Mouse (Mus musculus) Patski (cell line): ENCODE measurements around the gene Ap4m1. TPM values are rescaled to one million over a fixed set of nuclear protein-coding genes. Genes with fewer than 3 reads are reported as not detected.

Experiments
- ATAC-seq: fragments of 100-300 bp; one replicate; pipeline ENCODE4 v1.8.0; 2021
- CTCF ChIA-PET: fragments of 350-600 bp; sonication (Branson Sonifier 250); formaldehyde crosslinking; loops from one replicate; lab custom pipeline; 2022; ENCODE audit warnings: inconsistent platforms; lab: Charles Lee
- POLR2A ChIA-PET: fragments of 350-600 bp; sonication (Branson Sonifier 250); formaldehyde crosslinking; loops from one replicate; lab custom pipeline; 2022; ENCODE audit warnings: antibody characterized with exemption, inconsistent platforms; lab: Charles Lee
- DNase-seq: peaks from one replicate; pipeline ENCODE4 v3.0.0-alpha.2; 2011; ENCODE audit warnings: low read depth, low spot score
- H3K27me3 ChIP-seq: fragments of 371-371 bp; one replicate; pipeline ENCODE4 v1.5.1; 2021
- CTCF ChIP-seq: fragments of 100-300 bp; IDR thresholded peaks from one replicate; pipeline ENCODE4 v1.5.1; 2021
- in situ Hi-C: fragments of 300-500 bp; cut with MboI; formaldehyde crosslinking; loops from 3 replicates; pipeline ENCODE4 v1.11.1; 2018; ENCODE audit warnings: low pct_unique_long_range_greater_than_20kb, mixed read lengths
- polyA plus RNA-seq: library from polyadenylated mRNA; unstranded; gene quantifications from one replicate; pipeline ENCODE4 v1.2.3, GENCODE M21; 2021

Ap4m1 gene
- polyA plus RNA-seq, 1 experiment from 2014 or later: 39.7 TPM

DNA sequence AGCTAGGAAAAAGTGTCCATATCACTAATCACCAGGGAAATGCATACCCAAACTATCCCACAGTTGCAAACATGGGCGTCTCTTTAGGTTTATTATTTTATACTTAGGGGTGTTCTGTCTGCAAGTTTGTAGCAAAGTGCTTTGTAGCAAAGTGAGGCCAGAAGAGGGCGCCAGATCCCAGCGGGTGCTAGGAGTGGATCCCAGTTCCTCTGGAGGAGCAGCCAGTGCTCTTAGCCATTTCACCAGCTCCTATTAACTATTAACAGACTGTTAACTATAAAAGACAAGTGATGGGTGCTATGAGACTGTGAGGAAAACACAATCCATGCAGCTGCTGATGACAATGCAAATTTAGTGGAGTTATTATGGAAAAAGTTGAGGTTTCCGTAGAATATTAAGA lies 50.3 kb downstream of the Ap4m1 start:
- POLR2A ChIA-PET: interaction anchor here (0.6 to 0.9 kb wide), 3 partner anchors 8 to 483 kb away, joined by 3 to 4 read pairs (median 3); no protein-coding TSS in a partner anchor
- H3K27me3 ChIP-seq: peaks cover 2% of the 10 kb centered on the region
- peak; percentile 99 for TF ChIP-seq CTCF
- DNase-seq (no peak), ATAC-seq (peak; percentile 90)
- in situ Hi-C loops: loop anchor here (10.0 kb wide), 1 partner anchor 303 kb away; no protein-coding TSS in a partner anchor
- CTCF ChIA-PET: interaction anchor here (0.6 to 3.2 kb wide), 19 partner anchors 9 to 437 kb away, joined by 3 to 28 read pairs (median 6); partner anchors contain the start of gene Lamtor4

DNA sequence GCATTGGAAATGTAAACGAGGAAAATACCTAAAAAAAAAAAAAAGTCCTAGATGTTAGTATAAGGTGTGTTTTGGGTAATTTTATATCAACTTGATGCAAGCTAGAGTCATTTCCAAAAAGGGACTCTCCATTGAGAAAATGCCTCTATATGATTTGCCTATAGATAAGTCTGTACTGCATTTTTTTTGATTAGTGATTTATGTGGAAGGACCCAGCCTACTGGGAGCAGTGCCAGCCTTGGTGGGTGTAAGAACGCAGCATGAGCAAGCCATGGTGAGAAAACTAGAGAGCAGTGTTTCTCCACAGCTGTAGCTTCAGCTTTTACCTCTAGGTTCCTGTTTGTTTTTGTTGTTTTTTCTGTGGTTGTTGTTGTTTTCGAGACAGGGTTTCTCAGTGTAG lies 51.5 kb downstream of the Ap4m1 start:
- no peak for TF ChIP-seq CTCF
- ChIA-PET CTCF (interaction anchor here (1.4 to 2.7 kb wide), 6 partner anchors 15 to 433 kb away, joined by 4 to 20 read pairs (median 8); no protein-coding TSS in a partner anchor), POLR2A (no interaction called here)
- in situ Hi-C loops: loop anchor here (10.0 kb wide), 1 partner anchor 302 kb away; no protein-coding TSS in a partner anchor
- peaks cover 2% of the 10 kb centered on the region for H3K27me3 ChIP-seq
- ATAC-seq (no peak), DNase-seq (no peak)

- DNase-seq (no peak), ATAC-seq (no peak)
- ChIA-PET CTCF (interaction anchor here (0.8 to 1.6 kb wide), 3 partner anchors 9 to 26 kb away, joined by 3 to 7 read pairs (median 3); no protein-coding TSS in a partner anchor), POLR2A (interaction anchor here (1.1 kb wide), 1 partner anchor 29 kb away, joined by 3 read pairs; the partner anchor contains the start of gene Lamtor4)
- no peak for TF ChIP-seq CTCF
- in situ Hi-C loops: loop anchor here (10.0 kb wide), 1 partner anchor 299 kb away; no protein-coding TSS in a partner anchor
- H3K27me3 ChIP-seq: no peaks in the 10 kb centered on the region
Observed at GRCm38 (mm10) chr5:138225700-138226099, 53.9 kb downstream of the Ap4m1 start, which contains the start of gene Nxpe5. Gene Nxpe5, plus strand, starts transcription at chr5:138225898.

- in situ Hi-C loops: loop anchor here (10.0 kb wide), 1 partner anchor 298 kb away; no protein-coding TSS in a partner anchor
- H3K27me3 ChIP-seq: no peaks in the 10 kb centered on the region
- ChIA-PET CTCF (interaction anchor here (0.7 to 1.6 kb wide), 4 partner anchors 8 to 27 kb away, joined by 3 to 7 read pairs (median 4); no protein-coding TSS in a partner anchor), POLR2A (interaction anchor here (1.1 kb wide), 1 partner anchor 28 kb away, joined by 3 read pairs; the partner anchor contains the start of gene Lamtor4)
- ATAC-seq (no peak), DNase-seq (no peak)
- no peak for TF ChIP-seq CTCF
Observed at GRCm38 (mm10) chr5:138226491-138226890, 54.7 kb downstream of the Ap4m1 start.

- no peak for TF ChIP-seq CTCF
- POLR2A ChIA-PET: no interaction called here
- DNase-seq: no peak
- in situ Hi-C loops: loop anchor here (10.0 kb wide), 1 partner anchor 297 kb away; no protein-coding TSS in a partner anchor
- no peak for ATAC-seq
- CTCF ChIA-PET: interaction anchor here (1.0 to 1.2 kb wide), 2 partner anchors 11 kb away, joined by 3 to 5 read pairs; no protein-coding TSS in a partner anchor
- H3K27me3 ChIP-seq: no peaks in the 10 kb centered on the region
Observed at GRCm38 (mm10) chr5:138227367-138227766, 55.6 kb downstream of the Ap4m1 start.

DNA sequence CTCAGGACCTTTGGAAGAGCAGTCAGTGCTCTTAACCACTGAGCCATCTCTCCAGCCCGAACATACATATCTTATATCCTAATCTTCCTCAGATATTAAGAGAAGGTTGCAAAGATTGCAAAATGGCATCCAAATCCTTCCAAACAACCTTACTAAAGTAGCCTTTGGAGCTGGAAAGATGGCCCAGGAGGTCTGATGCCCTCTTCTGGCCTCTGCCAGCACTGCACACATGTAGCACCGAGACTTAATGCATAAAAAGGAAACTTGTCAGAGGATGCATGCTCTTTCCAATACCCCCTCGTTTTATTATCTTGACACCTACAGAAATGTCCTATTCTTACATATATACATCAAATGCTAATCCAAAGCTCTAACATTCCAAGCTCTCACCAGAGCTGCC lies 56.2 kb downstream of the Ap4m1 start:
- in situ Hi-C loops: loop anchor here (10.0 kb wide), 1 partner anchor 297 kb away; no protein-coding TSS in a partner anchor
- DNase-seq (no peak), ATAC-seq (no peak)

DNA sequence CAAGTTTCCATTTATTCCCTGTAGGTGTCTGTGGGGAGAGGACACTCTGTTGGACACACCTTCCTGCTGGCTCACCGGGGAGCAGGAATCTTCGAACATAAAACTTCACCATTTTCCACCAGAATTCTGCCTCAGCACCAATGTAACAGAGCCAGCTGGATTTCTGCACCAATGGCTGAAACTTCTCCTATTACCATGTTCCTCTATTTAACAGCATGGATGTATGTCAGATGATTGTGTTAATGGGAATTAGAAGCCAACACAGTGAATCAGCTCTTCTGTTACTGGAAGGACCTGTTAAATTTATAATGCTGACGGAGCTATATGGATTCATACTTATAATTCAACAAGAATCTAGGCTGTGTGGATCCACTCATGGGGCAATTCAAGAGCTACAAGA lies 57.7 kb downstream of the Ap4m1 start:
- no peaks in the 10 kb centered on the region for H3K27me3 ChIP-seq
- in situ Hi-C loops: loop anchor here (10.0 kb wide), 1 partner anchor 295 kb away; no protein-coding TSS in a partner anchor
- DNase-seq: no peak
- TF ChIP-seq CTCF: no peak
- no peak for ATAC-seq
- ChIA-PET POLR2A (interaction anchor here (0.8 to 1.1 kb wide), 2 partner anchors 8 to 25 kb away, joined by 3 to 4 read pairs; no protein-coding TSS in a partner anchor), CTCF (interaction anchor here (0.7 to 2.8 kb wide), 5 partner anchors 9 to 40 kb away, joined by 3 to 7 read pairs (median 4); no protein-coding TSS in a partner anchor)

More for the DNA sequence above, 56.2 kb downstream of the Ap4m1 start:
- ChIA-PET POLR2A (no interaction called here), CTCF (interaction anchor here (0.8 to 1.2 kb wide), 4 partner anchors 9 to 19 kb away, joined by 3 to 5 read pairs (median 4); no protein-coding TSS in a partner anchor)
- peak; percentile 91 for TF ChIP-seq CTCF
- H3K27me3 ChIP-seq: no peaks in the 10 kb centered on the region

Other genes with a start within 250 kb of the Ap4m1 start
- not detected for gene Gjc3, start 208.9 kb upstream of the Ap4m1 start, polyA plus RNA-seq
- gene Azgp1, start 190.5 kb upstream of the Ap4m1 start, polyA plus RNA-seq: not detected
- not detected for gene Smok3a, start 150.7 kb upstream of the Ap4m1 start, polyA plus RNA-seq
- gene Smok3b, start 150.6 kb upstream of the Ap4m1 start, polyA plus RNA-seq: not detected
- gene Smok3c, start 118.8 kb upstream of the Ap4m1 start, polyA plus RNA-seq: not detected
- 32.9 TPM for gene Zkscan1, start 86.9 kb upstream of the Ap4m1 start, polyA plus RNA-seq
- 60.4 TPM for gene Zscan21, start 55.1 kb upstream of the Ap4m1 start, polyA plus RNA-seq
- gene Zfp113, start 16.3 kb upstream of the Ap4m1 start, polyA plus RNA-seq: 11.5 TPM
- 274 TPM for gene Cops6, start 10.9 kb upstream of the Ap4m1 start, polyA plus RNA-seq
- gene Mcm7, start 420 bp downstream of the Ap4m1 start, polyA plus RNA-seq: 104 TPM
- 60.2 TPM for gene Taf6, start 15.4 kb downstream of the Ap4m1 start, polyA plus RNA-seq
- gene Cnpy4, start 15.5 kb downstream of the Ap4m1 start, polyA plus RNA-seq: 68.3 TPM
- gene Mblac1, start 22.3 kb downstream of the Ap4m1 start, polyA plus RNA-seq: 11.4 TPM
- 2.2 TPM for gene Nxpe5, start 53.9 kb downstream of the Ap4m1 start, polyA plus RNA-seq
- 125 TPM for gene Lamtor4, start 83.5 kb downstream of the Ap4m1 start, polyA plus RNA-seq
- gene BC037034, start 92.0 kb downstream of the Ap4m1 start, polyA plus RNA-seq: 36.9 TPM
- 0.62 TPM for gene Gal3st4, start 100.8 kb downstream of the Ap4m1 start, polyA plus RNA-seq
- gene Gm43720, start 108.0 kb downstream of the Ap4m1 start, polyA plus RNA-seq: 0.01 TPM
- gene Gpc2, start 108.0 kb downstream of the Ap4m1 start, polyA plus RNA-seq: 13.9 TPM
- gene Stag3, start 108.2 kb downstream of the Ap4m1 start, polyA plus RNA-seq: 4.5 TPM
- gene Pvrig, start 170.0 kb downstream of the Ap4m1 start, polyA plus RNA-seq: not detected